Mouse (Mus musculus) heart, postnatal 10 days (tissue): ENCODE measurements around the gene Chd2. TPM values are rescaled to one million over a fixed set of nuclear protein-coding genes. Genes with fewer than 3 reads are reported as not detected.

Experiments used
- DNase-seq, 2 experiments: peaks; one replicate each; pipeline ENCODE4 v3.0.0; 2021
- intact Hi-C: fragments of 180-260 bp; cut with DNase I; formaldehyde crosslinking; loops from one replicate; pipeline ENCODE4 v1.15.1; 2025
- total RNA-seq, 2 experiments: library from RNA; stranded (reverse); gene quantifications; 2 replicates each; pipeline ENCODE4 v1.2.3; 2021

Chd2 gene
- total RNA-seq, 2 experiments from 2014 or later: 62.3 to 63.3 TPM

DNA sequence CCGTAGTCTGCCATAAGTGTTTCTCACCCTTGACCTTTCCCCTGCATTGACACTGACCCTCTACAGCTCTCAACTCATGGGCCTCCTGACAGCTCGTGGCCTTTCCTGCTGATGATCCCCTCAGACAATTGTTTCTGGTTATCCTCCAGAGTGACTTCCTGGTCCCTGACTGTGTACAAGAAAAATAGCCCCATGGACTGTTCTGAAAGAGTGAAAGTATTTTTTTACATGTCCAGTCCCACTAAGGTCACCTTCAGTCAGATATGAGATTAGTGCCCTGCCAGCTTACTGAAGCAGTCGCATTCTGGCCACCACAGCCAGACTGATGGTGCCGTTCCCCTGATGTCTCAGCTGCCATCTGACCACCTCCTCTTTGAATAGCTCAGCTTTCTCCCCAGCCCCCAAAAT, 26.1 kb upstream of the Chd2 start:
- no peak for DNase-seq
- intact Hi-C loops: loop anchor here (2.0 kb wide), 1 partner anchor 15 kb away; no protein-coding TSS in a partner anchor

DNA sequence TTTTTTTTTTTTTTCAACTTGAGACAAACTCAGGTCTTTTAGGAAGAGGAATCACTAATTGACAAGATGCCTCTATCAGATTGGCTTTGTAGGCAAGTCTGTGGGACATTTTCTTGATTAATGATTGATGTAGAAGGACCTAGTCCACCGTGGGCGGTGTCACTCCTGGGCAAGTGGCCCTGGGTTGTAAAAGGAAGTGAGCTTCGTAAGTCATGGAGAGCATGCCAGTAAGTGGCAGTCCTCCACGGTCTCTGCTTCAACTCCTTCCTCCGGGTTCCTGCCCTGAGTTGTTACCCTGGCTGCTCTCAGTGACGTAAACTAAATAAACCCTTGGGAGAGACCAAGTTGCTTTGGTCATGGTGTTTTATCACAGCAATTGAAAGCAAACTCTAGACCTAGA, 22.5 kb upstream of the Chd2 start:
- no peak for DNase-seq
- intact Hi-C loops: no loop called here

- intact Hi-C loops: no loop called here
- DNase-seq: no peak
Observed at GRCm38 (mm10) chr7:73561492-73562055, 19.9 kb upstream of the Chd2 start.

DNA sequence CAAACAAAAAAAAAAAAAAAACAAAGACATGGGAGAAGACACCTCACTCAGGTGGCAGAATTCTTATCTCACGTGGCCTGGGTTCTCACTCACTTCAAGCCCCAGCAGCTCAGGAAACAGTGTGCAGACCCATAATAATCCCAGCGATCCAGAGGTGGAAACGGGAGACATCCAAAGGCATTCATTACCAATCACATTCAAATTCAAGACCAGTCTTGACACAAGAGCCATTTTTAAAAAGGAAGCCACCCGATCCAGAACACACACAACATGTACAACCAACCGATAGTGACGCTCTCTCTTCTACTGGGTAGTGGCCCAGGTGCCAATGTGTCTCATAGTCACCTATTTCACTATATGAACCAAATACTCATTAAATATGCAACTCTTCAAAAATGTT, 19.2 kb upstream of the Chd2 start:
- intact Hi-C loops: no loop called here
- no peak for DNase-seq

GRCm38 (mm10) chr7:73559853-73560190, 18.2 kb upstream of the Chd2 start:
- intact Hi-C loops: no loop called here
- DNase-seq: no peak

DNA sequence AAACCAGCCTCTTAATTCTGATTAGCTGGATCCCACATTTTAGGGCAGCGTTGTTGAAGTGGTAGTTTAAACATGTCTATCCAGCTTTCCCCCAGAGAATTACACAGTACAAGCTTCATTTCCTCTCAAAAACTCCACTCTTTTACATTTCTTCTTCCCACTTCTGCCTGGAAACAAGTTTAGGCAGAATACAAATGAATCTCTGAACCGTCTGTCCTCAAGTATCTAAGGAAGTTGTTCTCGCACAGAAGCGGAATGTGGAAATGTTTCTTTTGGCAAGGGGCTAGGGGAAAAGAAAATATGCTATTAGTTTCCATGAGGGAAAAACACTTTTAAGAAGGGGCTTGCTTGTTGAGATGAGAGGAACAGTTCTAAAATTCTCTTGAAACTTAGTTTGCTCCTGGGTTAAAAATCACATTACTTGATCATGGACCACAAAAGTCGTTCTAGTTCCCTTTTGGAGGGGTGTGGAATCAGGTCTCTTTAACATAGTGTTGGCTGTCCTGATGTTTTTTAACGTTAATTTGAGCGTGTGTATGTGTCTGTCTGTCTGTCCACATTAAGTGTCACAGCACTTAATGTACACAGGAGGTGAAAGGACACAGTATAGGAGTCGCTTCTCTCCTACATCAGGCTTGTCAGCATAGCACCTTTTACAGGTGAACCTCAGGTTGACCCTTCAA, 17.7 kb upstream of the Chd2 start:
- peak in 1 of 2 experiments; percentile 66 for DNase-seq
- intact Hi-C loops: no loop called here

DNA sequence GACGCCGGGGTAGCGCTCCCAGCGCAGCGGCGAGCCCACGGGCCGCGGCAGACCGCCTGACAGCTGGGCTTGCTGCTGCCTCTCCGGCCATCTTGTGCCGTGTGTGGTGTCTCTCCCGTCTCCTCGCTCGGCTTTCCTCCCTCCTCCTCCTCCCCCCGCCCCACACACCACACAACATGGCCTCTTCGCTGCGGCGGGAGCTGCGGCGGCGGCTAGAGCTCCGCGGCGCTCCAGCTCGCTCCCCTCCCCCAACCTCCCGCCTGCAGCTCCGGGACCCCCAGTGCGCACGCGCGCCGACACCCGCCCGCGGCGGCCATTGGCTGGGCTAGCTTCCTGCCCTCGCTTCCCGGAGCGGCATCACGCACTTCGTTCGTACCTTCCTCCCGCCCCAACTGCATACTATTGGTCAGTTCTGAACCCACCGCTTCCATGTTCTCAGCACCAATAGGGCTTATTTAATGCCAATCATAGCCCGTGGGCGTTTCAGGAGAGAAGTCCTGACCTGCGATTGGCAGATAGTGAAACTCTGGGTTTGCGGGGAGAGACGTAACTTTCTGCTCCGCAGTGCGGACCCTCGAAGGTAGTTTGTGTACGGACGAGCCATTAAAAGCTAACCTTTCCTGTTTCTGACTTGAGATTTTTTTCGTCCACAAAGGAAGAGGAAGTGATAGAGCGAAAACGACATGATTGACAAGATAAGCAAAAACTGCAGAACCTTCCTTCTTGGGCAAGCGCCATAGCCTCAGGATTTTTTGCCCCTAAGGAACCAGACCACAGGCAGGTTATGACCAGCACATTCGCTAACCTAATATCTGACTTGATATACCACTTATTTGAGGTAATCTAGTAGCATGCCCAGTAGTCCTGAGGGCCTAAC, 16.9 kb upstream of the Chd2 start:
- intact Hi-C loops: loop anchor here (1.0 kb wide), 1 partner anchor 60 kb away; no protein-coding TSS in a partner anchor
- DNase-seq: peak; percentile 99 to 100

- DNase-seq: peak in 1 of 2 experiments; percentile 62
- intact Hi-C loops: loop anchor here (1.0 kb wide), 3 partner anchors 19 to 61 kb away; no protein-coding TSS in a partner anchor
Observed at GRCm38 (mm10) chr7:73557671-73558265, 16.1 kb upstream of the Chd2 start.

DNA sequence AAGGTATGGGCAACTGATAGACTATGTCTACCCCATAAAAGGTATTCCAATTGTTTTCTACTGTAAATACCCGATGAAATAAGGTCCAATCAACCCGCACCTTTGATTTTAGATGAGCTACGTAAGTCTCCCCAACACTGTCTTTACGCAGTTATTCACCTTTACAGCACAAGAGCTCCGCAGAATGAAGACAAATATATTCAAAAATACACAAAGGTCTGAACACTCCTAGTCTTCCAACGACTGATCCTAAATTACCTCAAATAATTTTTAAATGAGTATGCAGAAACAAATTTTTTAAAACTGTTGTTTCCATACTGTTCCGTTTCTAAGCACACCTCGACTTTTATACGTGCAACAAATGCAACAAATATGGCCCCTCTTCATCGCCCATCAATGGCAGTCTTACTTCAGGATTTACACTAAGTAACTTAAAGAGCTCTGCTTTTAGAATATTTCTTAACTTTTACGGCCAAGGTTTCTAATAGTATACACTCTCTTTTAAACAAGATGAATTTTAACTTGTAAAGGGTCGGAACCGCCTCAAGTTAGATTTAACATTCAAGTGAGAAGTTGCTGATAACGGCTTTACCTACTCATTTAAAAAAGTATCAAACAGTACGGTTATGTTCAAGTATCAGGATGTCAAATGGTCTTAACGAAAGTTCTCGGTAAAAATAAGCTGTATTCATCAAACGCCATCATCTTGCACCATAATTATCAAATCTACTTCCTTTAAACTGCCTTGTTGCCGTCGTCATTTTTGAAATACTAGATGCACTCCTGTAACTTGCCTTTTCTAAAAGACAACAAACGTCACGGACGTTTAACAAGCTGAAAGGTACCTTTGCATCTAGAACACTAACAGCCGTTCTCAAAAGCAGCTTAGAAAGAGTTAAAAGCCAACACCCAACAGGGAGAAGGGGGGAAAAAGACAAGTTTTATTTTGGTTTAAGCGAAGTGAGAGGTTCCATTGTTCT, 15.3 kb upstream of the Chd2 start:
- intact Hi-C loops: loop anchor here (1.0 kb wide), 2 partner anchors 19 to 38 kb away; no protein-coding TSS in a partner anchor
- DNase-seq: no peak

DNA sequence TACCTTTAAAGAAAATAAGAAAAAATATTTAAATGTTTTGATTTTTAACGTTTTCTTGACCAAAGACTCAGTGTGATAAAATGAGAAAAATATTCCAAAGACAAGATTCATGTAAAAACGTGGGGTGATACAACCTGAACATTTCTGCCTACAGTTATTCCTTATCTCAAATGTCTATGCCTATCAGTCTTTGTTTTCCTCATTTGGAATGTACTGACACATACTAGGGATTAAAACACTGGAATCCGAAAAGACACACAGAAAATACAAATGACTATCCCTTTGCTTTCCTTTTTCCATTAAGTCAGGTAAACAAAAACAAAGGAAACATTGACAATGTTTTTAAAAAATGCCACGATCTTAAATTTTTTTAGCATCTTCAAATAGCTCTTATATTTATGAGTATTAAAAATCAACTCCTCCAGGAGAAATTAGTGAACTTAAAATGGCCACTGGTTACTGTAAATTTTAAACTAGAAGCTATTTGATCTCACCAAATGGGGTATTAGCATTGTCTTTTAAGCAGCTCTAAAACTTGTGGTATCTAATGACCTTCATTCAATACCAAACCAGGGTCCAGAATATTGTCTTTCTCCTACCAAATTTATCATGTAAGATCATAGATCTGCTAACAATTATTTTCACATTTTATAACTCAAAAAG, 14.4 kb upstream of the Chd2 start:
- DNase-seq: no peak
- intact Hi-C loops: loop anchor here (1.0 kb wide), 1 partner anchor 15 kb away; the partner anchor contains the start of gene Chd2

DNA sequence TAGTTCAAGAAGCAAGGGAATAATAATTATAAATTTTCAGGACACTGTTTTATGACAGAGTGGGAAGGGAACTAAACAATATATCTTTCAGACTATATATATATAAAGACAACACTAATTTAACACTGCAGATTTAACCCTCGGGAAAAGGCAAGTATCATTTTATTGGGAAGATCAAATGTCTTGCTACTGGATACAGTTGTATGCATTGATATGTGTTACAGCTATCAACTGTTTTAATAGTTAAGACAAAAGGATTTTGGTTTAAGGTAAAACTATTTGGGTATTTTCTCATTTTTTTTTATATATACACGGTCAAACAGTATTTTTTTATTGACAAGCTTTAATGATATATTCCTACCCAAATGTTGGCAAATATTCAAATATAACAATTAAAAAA, 13.2 kb upstream of the Chd2 start:
- no peak for DNase-seq
- intact Hi-C loops: loop anchor here (1.0 kb wide), 1 partner anchor 14 kb away; the partner anchor contains the start of gene Chd2

DNA sequence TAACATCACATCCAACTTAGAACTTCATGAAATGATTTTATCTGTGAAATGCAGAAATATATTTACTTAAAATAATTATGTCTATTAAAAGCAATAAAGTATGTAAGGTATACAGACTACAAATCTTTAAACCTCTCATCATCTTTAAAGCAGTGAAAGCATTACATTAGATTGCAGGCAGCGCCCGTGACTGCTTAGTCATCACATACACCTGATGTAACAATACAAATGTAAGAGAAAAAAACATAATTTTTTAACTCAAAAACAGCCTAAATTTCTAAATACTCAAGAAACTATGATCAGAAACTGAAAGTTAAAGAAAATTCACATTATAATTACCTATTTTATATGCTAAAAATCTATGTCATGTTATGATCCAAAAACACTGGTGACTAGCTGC, 11.5 kb upstream of the Chd2 start:
- intact Hi-C loops: no loop called here
- no peak for DNase-seq

DNA sequence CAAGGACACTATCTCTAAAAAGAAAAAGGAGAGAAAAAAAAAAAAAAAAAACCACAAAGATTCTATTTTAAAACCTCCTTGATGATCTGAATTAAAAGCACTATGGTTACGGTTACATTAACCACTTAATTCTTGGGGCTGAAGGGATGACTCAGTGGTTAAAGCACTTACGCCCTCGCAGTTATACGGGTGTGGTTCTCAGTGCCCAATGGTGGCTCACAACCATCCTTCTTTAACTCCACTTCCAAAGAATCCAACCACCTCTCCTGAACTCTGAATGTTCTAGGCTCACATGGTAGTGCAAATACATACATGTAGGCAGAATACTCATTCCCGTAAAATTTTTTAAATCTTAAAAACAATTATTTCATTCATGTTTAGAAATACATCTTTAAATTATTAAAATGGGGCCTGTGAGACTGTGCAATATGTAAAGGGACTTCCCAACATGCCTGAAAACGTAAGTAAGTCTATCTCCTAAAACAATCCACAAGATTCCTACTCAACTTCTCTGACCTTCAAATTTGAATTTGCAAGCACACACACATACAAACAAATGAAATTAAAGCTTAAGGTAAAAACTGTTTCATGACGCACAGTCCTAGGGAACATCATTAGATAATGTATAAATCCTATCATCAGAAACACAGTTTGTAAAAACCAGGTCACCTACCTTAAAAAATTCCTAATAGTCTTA, 10.6 kb upstream of the Chd2 start:
- peak in 1 of 2 experiments; percentile 18 for DNase-seq
- intact Hi-C loops: no loop called here

- intact Hi-C loops: no loop called here
- DNase-seq: no peak
Observed at GRCm38 (mm10) chr7:73551370-73551769, 9.7 kb upstream of the Chd2 start.

GRCm38 (mm10) chr7:73548051-73548450, 6.4 kb upstream of the Chd2 start:
- intact Hi-C loops: no loop called here
- DNase-seq: no peak

DNA sequence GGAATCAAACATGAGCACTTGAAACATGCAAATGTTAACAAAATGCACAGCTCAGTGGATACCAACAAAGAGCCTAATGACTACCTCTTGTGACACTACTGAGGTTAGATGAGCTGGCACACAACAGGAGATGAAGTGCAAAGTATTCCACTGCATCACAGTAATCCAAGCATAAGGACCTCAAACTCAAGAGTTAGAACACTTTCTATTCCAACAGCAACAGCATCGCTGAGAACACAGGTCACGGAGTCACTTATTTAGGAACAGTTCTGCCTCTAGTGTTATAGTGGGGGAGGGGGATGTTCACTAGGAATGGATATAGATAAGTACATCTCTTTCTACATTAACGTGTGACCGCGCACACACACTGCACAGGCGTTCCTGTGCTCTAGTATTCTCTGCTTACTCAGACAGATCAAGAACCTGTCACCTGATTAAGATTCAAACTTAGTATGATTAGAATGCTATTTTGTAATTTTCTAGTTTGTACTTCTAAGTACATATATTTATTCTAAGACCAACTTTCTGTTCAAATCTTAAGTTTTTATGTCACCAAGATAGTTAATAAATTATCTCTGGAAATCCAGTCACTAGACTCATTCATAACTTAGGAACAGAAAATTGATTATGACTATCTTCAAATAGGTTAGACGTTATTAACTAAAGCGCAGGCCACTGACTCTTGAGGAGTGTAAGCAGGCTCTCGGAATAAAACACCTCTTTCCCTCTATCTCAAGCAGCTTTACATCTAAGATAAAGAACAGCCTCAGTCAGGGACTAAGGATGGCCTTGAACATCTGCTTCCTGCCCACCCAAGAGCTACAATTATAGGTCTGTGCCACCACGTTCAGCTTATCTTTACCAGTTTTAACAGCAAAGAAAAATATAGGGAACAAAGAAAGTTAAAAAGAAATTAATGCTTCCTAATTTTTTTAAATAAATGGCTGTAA, 5.2 kb upstream of the Chd2 start:
- DNase-seq: no peak
- intact Hi-C loops: no loop called here

DNA sequence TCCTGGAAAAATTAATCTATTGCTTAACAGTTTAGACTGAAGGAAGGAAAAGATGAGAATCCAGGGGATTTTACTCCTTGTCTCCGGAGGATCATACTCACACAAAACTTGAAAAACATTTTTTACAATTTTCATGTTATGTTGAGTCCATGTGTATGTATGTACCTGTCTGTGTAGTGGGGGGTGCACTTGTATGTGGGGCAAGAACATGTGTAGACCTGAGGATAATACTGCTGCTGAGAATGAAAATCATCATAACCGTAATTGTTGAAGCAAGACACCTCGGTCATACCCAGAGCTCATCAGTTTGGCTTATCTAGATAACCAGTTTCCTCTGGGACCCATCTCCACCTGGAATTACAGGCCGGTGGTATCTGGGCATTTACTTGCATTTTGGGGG, 3.4 kb upstream of the Chd2 start:
- no peak for DNase-seq
- intact Hi-C loops: no loop called here
